Mouse (Mus musculus) lung, postnatal 10 days (tissue): ENCODE measurements around the gene Xkr8.
"Not testable (repeated sequence)": the region's sequence is repeated elsewhere in the genome, so short reads cannot be mapped to it uniquely, and the experiment has no call there.

Experiments
- DNase-seq: peaks from one replicate; pipeline ENCODE4 v3.0.0; 2021

Xkr8 gene

DNA sequence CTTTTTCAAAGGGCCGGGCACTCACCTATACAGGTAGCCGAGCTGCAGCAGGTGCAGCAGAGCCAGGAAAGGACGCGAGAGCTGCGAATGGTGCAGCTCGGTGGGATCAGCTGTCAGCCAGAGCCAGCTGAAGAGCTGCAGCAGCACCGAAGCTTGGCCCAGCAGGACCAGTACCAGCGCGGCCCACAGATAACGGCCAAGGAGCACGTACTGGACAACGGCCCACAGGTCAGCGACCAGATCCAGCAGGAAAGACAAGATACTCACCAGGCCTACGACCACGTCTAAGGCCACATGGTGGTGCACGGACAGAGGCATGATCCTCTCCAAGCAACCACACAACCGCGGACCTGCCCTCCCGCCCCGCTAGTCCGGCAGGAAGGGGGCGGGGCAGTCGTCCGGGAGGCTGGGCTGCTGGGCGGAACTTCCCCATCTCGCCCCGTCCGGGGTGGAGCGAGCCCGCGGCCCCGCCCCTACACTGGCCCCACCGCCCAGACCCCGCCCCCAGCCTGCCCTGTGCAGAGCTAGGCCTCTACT, at the start of gene Xkr8:
TSS of gene Xkr8 (minus strand) at position 399 of the 537 bp plus-strand sequence.
- DNase-seq = peak; percentile 95

DNA sequence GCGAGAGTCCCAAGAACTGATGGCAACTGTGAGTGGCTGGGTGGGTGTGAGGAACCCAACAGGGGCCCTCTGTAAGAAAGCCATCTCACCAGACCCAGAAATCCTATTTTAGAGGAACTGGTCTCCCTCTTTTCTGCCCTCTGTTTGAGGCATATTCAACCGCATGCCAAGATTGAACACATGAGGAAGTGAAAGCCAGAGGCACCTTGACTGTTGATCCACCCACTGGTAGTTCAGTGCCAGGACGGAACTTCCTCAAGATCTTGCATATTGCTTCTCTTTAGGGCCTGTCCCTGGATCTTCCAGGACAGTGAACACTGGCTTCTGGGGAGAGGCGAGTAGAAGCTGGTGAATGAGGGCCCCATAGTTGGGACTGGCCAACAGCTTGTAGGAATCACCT, 47.9 kb upstream of the Xkr8 start:
- no peak for DNase-seq

DNA sequence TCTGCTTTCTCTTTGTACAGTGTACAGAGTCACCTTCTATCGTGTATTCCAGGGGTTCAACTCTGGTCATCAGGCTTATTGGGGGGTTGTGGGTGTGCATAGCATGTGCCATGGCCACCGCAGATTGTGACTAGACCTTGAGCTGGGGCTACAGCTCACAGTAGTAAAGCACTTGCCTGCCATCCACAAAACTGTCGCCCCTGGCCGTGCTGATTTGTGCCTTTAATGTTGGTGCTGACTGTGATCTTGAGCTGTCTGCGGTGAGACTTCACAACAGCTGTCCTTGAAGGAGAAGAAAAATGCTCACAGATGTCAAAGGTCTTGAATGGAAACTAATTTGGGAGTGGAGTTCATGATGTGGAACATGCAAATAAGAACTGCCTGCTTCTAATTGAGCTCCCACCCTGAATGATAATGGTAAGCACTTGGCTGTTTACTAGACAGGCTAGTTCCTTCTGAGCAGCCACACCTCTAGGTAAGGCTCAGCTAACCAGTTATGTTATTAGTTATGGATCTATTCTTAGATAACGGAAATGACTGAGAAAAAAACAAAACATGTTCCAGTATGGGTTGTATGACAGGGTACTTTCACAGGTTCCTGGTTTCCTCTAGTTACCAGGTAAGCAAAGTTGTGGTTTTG, 46.3 kb upstream of the Xkr8 start:
- no peak for DNase-seq

DNA sequence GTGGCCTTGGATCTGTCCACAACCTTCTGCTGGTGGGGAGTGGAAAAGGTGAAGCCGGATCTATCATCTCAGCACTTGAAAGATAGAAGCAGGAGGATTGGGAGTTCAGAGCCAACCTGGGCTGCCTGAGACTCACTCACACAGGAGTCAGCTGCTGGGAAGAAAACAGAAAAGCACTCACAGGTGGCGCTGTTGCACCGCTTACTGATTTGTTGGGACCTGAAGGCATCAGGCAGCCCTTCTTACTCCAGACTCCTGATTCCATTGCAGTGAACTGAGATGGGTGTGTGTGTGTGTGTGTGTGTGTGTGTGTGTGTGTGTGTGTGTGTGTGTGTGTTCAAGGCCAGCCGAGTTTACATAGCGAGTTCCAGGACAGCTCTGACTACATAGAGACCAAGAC, 44.4 kb upstream of the Xkr8 start:
- DNase-seq = peak; percentile 80

DNA sequence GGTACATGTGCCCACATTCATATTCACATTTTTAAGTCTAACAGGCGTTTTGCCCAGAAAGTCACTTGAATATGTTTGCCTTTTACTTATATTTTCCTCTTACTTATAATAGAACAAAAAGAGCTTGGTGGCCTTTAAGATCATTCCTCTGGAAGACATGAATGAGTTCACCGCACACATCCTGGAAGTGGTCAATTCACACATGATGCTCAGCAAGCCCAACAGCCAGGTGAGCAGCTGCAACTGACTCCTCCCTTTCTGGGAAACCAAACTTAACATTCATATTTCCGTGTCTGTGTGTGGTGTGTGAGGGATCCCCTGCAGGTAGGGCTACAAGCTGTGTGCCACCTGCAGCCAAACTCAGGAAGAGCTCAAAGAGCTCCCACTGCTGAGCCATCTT, 42.6 kb upstream of the Xkr8 start:
- no peak for DNase-seq

DNA sequence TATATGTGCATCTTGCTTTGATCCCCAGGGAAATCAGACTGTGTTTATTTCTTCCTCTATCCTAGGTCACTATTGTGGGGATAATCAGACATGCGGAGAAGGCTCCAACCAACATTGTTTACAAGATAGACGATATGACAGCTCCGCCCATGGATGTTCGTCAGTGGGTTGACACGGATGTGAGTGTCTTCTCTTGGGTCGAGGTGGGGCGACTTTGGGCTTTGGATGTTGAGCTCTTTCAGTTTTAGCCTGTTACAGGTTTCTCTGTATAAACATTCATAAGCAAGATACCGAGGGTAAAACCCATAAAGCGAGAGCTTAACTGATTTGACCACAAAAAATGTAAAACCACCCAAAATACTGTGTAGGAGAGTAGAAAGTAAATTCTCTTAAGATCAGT, 39.4 kb upstream of the Xkr8 start:
- DNase-seq = no peak

DNA sequence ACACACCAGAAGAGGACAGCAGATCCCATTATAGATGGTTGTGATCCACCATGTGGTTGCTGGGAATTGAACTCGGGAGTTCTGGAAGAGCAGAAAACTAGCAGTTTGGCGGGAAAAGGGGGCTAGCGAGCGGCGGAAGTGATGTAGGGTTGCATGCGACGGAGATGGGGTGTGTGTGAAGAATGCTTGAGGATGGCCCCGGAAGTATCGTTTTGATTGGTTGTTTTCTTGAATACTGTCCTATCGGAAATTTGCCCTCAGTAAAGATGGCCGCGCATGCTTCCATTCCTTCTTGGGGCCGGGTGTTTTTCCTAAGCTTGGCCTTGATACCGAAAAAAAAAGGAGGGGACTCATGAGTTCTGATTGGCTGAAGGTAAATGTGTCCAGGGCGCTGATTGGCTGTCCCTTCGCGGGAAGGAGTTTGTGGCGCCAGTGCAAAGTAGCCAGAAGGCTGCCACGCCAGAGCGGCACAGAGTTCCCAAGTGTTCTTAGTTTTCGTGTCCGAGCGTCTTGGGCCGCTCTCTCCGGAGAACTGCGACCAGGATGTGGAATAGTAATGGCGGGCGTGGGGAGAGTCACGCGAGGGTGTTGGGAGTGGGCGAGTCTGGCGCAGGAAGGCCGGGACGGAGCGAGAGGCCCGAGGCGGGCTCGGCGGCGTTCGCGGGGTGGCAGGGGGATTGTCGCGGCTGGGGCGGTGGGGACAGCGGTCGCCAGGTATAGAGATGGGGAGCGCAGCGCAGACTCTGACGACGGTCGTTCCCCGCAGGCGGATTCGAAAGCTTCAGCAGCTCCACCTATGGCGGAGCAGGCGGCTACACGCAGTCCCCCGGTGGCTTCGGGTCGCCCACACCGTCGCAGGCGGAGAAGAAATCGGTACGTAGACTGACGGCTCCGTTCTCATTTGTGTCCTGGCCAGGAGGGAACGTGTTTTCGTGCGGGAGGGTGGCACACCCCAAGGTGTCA, 35.8 kb upstream of the Xkr8 start, which contains the start of gene Rpa2:
TSS of gene Rpa2 (plus strand) at position 419 of the 963 bp plus-strand sequence.
- peak; percentile 99 for DNase-seq

DNA sequence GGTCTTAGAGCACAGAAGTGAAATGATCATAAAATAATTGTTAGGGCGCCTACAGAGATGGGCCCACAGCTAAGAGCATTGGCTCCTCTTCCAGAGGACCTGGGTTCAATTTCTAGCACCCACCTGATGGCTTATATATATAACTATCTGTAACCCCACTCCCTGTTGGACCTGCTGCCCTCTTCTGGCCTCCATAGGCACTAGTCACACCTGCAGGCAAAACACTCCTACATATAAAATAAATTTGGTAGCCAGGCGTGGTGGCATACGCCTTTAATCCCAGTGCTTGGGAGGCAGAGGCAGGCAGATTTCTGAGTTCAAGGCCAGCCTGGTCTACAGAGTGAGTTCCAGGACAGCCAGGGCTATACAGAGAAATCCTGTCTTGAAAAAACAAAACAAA, 30.8 kb upstream of the Xkr8 start:
- not testable (repeated sequence) for DNase-seq

DNA sequence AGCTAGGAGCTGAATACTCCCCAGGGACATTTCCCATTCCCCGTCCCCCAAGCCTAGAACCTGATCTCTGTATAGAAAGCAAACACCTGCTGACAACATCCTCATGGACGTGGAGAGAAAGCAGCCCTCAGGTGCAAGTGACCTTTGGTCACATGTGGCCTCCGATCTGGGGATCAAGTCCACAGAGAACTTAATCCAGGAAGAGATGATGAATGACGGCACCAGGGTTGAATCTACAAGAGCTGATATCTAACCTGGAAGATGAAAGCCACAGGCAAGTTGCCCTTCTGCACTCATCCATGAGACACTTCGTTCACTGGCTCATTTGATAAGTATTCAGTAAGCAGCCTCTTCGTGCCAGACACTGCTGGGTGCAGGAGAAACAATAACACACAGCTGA, 30.3 kb upstream of the Xkr8 start:
- no peak for DNase-seq

DNA sequence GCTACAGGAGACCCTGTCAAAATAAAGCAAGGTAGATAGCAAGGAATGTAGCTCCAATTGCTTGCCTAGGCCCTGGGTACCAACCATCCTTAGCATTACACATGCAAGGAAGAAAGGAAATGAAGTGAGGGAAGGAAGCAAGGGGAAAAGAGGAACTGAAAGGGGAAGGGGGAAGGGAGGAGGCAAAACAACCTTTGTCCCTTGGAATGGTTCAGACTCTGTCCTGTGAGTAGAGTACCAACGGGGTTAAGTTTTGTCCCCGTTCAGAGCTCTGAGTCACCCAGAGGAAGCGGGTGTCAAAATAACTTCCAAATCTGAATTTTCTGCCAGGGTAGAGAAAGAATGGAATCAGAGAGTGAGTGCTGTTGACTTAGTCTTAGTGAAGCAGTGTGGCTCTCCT, 27.9 kb upstream of the Xkr8 start:
- DNase-seq = no peak

DNA sequence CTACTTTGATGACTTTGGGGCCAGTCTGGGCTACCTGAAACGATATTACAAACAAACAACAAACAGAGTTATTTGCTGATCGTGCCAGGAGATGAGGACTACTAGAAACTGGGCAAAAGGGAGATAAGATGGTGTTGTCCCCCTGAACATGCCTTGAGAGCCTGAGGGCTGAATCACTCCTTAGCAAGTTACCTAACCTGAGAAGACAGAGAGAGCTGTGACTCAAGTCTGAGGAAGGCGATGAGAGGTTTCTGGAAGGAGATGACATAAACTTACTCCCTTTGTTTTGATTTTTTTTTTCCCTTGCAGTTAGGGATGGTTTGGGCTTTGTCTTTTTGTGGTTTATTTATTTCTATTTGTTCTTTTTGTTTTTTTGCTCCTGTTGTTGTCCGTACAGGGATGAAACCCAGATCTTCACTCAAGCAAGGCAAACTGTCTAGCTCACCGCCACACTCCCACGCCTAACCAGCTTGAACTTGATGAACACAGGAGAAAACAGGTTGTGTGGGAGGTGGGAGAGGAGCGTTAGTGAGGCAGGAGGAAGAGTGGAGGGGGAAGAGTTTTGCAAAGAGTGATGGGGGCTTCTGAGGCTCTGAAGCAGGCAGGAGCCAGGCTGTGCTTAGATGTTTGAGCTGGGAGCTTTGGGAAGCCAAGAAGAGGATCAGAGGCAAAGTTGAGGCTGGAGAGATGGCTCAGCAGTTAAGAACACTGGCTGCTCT, 25.4 kb upstream of the Xkr8 start:
- DNase-seq = no peak

DNA sequence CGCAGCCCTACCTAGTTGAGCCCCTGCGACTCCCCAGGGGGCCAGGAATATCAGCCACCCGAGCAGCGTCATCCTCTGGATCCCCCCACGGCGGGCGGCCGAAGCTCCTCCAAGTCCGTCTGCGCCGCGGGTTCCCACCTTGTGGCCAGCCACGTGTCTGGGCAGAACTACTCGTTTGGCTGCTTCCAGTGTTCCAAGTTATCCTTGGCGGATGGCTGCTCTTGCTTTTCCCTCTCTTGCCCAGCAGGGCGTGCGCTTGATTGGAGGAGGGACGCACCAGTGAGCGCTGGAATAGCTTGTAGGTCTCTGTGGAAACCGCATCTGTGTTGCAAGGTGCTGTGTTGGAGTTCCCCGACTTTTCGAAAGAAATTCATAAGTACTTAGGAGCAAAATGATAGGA, 24.6 kb upstream of the Xkr8 start, which contains the start of gene Smpdl3b:
TSS of gene Smpdl3b (minus strand) at position 279 of the 400 bp plus-strand sequence.
- DNase-seq = peak; percentile 84

DNA sequence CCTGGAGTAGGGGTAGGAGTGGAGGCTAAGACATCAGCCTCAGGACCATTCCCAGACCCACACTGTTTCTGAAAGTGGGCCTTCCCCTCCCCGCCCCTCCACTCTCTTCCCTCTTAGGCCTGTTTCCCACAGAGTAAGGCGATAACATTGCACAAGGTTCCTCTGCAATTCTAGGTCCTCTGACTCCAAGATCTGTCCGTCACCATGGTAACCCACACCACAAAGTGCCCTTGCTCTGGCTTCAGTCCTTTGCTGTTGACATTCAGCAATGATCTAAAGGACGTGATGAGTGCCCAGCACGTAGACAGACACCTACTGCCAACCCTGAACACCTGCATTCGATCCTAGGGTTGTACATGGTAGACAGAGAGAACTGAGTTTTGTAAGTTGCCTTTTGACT, 20.6 kb upstream of the Xkr8 start:
- DNase-seq = no peak

DNA sequence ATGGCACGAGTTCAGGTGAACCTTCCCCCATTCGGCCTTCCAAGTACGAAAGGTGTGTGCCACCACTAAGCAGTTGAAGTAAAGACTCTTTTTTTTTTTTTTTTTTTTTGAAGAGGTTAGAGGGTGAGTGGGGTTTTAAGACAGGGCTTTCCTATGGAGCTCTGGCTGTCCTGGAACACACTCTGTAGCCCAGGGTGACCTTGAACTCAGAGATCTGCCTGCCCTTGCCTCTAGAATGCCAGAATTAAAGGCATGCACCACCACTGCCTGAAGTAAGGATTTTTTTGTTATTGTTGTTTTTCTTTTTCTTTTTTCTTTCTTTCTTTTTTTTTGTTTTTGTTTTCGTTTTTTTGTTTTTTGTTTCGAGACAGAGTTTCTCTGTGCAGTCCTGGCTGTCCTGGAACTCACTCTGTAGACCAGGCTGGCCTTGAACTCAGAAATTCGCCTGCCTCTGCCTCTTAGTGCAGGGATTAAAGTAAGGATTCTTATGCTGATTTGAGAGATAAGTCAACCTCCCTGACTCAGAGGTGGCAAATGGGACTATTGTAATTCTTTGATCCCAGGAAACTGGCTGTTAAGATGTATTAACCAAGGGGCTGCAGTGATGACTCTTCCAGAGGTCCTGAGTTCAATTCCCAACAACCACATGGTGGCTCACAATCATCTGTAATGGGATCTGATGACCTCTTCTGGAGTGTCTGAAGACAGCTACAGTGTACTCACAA, 17.1 kb upstream of the Xkr8 start:
- DNase-seq = no peak

DNA sequence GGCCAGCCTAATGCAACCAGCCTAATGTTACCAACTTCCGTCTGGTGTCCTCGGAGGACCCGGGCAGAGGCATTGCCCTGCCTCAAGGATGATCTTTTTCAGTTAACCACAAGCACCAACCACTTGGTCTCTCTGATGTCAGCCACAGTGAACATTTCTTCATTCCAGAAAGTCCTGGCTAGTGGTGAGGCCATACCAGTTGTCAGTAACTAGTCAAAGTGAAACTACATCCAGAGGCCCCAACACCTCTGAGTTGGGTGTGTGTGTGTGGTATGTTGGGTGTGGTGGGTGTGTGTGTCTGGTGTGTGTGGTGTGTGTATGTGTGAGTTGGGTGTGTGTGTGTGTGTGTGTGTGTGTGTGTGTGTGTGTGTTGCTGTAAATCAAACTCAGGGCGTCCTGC, 16.4 kb upstream of the Xkr8 start:
- DNase-seq = no peak

DNA sequence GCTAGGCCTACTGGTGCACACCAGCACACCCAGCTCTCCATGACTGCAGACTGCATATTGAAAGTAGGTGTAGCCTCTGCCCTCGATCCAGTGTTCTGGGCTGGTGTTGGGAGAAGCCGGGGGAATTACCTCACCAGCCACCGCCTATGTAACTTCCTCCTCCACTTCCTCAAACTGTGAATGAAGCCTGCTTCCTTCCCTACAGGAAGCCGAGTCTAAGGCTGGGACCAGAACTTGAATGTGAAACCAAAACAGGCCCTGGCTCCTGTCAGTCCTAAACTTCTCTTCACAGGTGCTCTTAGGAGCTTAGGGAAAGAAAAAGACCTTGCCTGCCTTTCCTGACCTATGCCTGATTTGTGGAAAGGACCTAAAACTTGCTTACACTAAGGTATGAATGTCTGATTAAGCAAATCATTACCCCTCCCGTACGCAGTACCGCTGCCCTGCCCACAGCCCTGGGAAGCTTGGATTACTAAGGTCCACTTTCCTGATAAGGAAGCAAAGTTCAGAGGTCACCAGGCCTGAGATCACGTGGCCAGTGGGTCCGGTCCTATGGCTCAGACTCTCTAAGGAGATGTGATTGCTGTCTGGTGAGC, 15.4 kb upstream of the Xkr8 start:
- peak; percentile 72 for DNase-seq

DNA sequence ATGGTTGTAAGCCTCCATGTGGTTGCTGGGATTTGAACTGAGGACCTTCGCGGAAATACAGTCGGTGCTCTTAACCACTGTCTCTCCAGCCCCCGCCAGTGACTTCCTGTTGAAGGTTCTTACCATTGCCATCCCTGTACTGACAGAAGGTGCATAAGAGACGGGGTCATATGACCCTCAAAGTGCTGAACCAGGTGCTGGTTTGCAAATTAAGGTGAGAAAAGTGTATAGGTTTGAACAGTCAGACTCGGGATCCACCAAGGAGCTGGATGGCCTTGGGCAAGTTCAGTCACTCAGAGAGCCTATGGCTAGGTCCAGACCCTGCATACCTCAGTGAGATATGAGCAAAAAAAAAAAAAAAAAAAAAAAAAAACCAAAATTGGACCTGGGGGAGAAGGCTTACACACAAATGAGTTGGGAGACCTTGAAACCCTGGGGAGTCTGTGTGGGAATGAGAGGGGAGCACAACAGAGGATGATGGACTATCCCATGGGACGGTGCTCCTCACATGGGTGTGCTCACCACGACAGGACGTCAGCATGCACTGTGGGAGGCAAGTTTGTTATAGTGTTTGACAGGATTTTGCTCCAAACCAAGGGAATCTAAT, 14.7 kb upstream of the Xkr8 start:
- no peak for DNase-seq

DNA sequence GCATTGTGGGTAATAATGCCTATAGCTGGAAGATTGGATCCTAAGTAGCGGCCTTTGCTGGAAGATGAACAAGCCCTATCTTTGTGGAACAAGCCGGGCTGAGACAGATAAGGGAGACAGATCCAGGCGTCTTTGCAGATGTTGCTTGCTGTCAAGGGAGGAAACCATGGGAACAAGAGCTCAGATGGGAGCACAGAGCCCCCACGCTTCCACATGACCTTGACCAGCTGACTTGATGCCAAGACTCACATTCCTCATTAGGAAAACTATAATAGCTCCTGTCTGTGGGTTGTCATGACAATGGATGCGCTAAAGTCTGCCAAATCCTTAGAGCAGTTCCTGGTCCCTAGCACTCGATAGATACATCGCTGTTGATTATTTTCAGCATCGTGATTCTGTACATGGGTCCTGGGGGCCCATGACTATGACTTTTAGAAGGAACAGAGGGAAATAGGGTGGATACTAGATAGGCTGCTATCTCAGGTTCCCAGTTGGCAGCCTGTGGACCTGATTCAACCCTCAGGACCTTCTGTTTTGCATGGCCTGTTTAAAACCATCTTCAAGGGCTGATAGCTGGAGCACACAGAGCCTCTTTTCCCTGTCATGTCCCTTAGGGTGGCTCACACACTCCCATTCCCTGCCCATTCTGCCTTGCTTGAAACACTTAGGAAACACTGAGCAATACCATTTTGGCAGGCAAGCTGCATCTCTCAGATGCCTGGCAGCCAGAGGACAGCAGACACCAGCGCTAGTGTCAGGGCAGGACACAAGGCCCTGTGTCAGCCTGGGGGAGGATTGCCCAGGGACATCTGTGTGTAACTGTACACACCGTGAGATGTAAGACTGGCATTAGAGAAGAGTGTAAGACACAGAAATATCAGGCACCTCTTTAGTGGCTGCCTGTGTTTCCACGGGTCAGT, 11.9 kb upstream of the Xkr8 start:
- DNase-seq = peak; percentile 23

DNA sequence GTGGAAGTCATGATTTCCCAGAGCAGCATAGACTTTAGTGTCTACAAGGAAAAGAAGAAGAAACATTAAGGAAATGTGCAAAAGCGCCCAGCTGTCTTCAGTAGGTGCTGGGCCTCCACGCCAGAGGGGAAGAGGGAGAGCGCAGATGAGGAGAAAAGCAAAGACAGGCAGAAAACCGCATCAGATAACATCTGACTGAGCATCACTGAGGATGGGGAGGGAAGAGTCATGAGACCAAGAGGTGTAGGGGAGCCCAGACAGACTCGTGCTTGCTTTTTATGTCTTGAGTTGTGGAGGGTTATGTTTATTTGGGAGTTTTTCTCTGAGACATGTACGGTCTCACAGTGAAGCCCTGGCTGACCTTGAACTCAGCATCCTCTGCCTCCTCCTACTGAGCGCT, 9.1 kb upstream of the Xkr8 start:
- no peak for DNase-seq

DNA sequence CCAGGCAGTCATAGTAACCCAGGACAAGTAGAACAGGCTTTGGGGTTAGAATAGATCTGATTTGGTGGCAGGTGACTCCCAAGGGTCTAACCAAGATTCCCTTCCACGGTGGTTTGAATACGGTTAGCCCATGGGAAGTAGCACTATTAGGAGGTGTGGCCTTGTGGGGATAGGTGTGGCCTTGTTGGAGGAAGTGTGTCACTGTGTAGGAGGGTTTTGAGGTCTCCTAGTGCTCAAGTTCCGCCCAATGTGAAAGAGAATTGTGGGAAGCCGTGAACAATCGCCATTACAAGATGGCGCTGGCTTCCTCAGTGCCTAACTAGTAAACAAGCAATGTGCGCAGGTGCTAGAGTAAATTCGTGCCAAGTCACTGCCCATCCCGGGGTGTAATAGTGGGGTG, 4.8 kb upstream of the Xkr8 start:
- not testable (repeated sequence) for DNase-seq
